Mouse (Mus musculus): ENCODE data around the gene Dnase1l1. TPM values are rescaled to one million over a fixed set of nuclear protein-coding genes. Genes with fewer than 3 reads are reported as not detected.

Dnase1l1 gene
- polyA plus RNA-seq, 1 experiment from 2014 or later, result 5.0 TPM

GRCm38 (mm10) chrX:74230038-74230437 is 52.1 kb downstream of the Dnase1l1 start:
- H3K36me3 ChIP-seq (replicated peaks), result peaks cover 100% of the 10 kb centered on the region
- 64% methylated on average over 1 of the region's 1 CpGs for WGBS
- no peak; the same call in 1 of the 2 replicates for ATAC-seq (ENCODE audit: low FRiP score)

More at GRCm38 (mm10) chrX:74230038-74230437, 52.1 kb downstream of the Dnase1l1 start:
- no peaks in the 10 kb centered on the region for H3K9me3 ChIP-seq
- no peak overlapping the region for H3K4me3 ChIP-seq (replicated peaks)
- no peak overlapping the region for H3K4me2 ChIP-seq
- no peak overlapping the region for H3K9ac ChIP-seq
- no peaks in the 10 kb centered on the region for H3K4me1 ChIP-seq
- H3K27ac ChIP-seq, result no peak overlapping the region
- H3K27me3 ChIP-seq, result no peaks in the 10 kb centered on the region

Small RNA genes within 50 kb of the gene (microRNA-seq; reads per million reads assigned to microRNA genes)
- gene Mir7091 (not detected), gene Mir7092 (0.73 reads per million)

Other genes with a start within 250 kb of the Dnase1l1 start
- gene Opn1mw, start 154.9 kb downstream of the Dnase1l1 start, polyA plus RNA-seq (2016; fragmentation: Nextera tagmentation; extraction: Ambion mirVana), result not detected in 2 replicates
- 18.2 and 19.2 TPM in 2 replicates for gene Mecp2, start 147.0 kb downstream of the Dnase1l1 start, polyA plus RNA-seq (2016; fragmentation: Nextera tagmentation; extraction: Ambion mirVana)
- gene Tex28, start 114.5 kb downstream of the Dnase1l1 start, polyA plus RNA-seq (2016; fragmentation: Nextera tagmentation; extraction: Ambion mirVana), result not detected in 2 replicates
- gene Tktl1, start 105.1 kb downstream of the Dnase1l1 start, polyA plus RNA-seq (2016; fragmentation: Nextera tagmentation; extraction: Ambion mirVana), result 0.13 and 0.19 TPM in 2 replicates
- 198 and 216 TPM in 2 replicates for gene Flna, start 32.5 kb downstream of the Dnase1l1 start, polyA plus RNA-seq (2016; fragmentation: Nextera tagmentation; extraction: Ambion mirVana)
- gene Emd, start 27.6 kb downstream of the Dnase1l1 start, polyA plus RNA-seq (2016; fragmentation: Nextera tagmentation; extraction: Ambion mirVana), result 20.5 and 23.5 TPM in 2 replicates
- 555 and 564 TPM in 2 replicates for gene Rpl10, start 11.5 kb downstream of the Dnase1l1 start, polyA plus RNA-seq (2016; fragmentation: Nextera tagmentation; extraction: Ambion mirVana)
- gene Taz, start 425 bp downstream of the Dnase1l1 start, polyA plus RNA-seq (2016; fragmentation: Nextera tagmentation; extraction: Ambion mirVana), result 81.6 and 84.3 TPM in 2 replicates
- 101 and 104 TPM in 2 replicates for gene Atp6ap1, start 14.8 kb upstream of the Dnase1l1 start, polyA plus RNA-seq (2016; fragmentation: Nextera tagmentation; extraction: Ambion mirVana)
- 561 and 617 TPM in 2 replicates for gene Gdi1, start 22.7 kb upstream of the Dnase1l1 start, polyA plus RNA-seq (2016; fragmentation: Nextera tagmentation; extraction: Ambion mirVana)
- 64.1 and 68.6 TPM in 2 replicates for gene Fam50a, start 30.7 kb upstream of the Dnase1l1 start, polyA plus RNA-seq (2016; fragmentation: Nextera tagmentation; extraction: Ambion mirVana)
- 47.7 and 55.3 TPM in 2 replicates for gene Plxna3, start 46.7 kb upstream of the Dnase1l1 start, polyA plus RNA-seq (2016; fragmentation: Nextera tagmentation; extraction: Ambion mirVana)
- gene Lage3, start 71.3 kb upstream of the Dnase1l1 start, polyA plus RNA-seq (2016; fragmentation: Nextera tagmentation; extraction: Ambion mirVana), result 105 and 106 TPM in 2 replicates
- gene Ubl4a, start 90.9 kb upstream of the Dnase1l1 start, polyA plus RNA-seq (2016; fragmentation: Nextera tagmentation; extraction: Ambion mirVana), result 68.2 and 68.5 TPM in 2 replicates
- 8.3 and 8.8 TPM in 2 replicates for gene Slc10a3, start 91.0 kb upstream of the Dnase1l1 start, polyA plus RNA-seq (2016; fragmentation: Nextera tagmentation; extraction: Ambion mirVana)
- 29.1 and 34.0 TPM in 2 replicates for gene Fam3a, start 110.9 kb upstream of the Dnase1l1 start, polyA plus RNA-seq (2016; fragmentation: Nextera tagmentation; extraction: Ambion mirVana)
- gene Ikbkg, start 111.0 kb upstream of the Dnase1l1 start, polyA plus RNA-seq (2016; fragmentation: Nextera tagmentation; extraction: Ambion mirVana), result 23.7 and 26.1 TPM in 2 replicates
- gene G6pdx, start 146.9 kb upstream of the Dnase1l1 start, polyA plus RNA-seq (2016; fragmentation: Nextera tagmentation; extraction: Ambion mirVana), result 51.0 and 51.6 TPM in 2 replicates
- not detected in 2 replicates for gene Gm6880, start 199.1 kb upstream of the Dnase1l1 start, polyA plus RNA-seq (2016; fragmentation: Nextera tagmentation; extraction: Ambion mirVana)